Mouse (Mus musculus): Measurements from ENCODE around the gene Ctf1. TPM values are rescaled to one million over a fixed set of nuclear protein-coding genes. Genes with fewer than 3 reads are reported as not detected.

Ctf1 gene
- 21.0 and 35.9 TPM in 2 replicates for polyA plus RNA-seq (2012; rRNA removed)

DNA sequence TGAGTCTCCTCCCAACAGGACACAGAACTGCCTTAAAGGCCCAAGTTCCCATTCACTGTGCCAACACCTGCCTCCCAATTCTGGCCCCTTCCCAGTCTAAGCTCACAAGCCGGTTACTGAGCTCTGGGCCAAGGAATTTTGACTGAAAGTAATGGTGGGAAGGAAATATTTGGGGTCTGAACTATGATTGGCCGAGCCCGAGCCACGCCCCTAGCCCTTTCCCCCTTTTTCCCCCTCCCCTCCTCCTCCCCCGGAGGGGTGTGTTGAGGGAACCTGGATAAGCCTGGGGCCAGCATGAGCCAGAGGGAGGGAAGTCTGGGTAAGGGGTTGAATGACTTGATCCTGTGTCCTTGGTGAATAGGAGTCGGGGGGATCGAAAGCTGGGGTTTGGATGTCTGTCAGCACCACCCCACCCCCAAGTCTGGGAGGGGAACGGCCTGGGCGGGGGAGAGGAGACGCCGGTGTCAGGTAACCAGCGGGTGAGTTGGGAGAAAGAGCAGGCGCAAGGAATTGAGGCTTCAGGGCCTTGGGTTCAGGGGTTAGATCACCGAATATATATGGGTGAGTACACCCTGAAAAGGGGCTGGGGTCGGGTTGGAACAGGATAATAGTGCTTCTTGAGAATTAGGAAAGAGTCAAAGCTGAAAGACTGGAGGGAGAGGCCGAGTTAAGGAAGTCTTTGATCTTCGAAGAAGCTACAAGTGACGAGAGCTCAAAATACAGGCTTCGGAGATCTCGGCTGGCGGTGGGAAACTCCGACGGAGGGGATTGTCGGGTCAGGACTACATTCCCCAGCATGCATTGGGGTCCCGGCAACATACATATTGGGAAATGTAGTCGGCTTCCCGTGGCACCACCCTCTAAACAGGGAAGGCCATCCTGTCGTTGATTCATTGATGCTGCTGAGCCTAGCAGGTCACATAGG lies at the start of gene Ctf1:
Ctf1 (plus strand) TSS at position 276 of the 925 bp plus-strand sequence.
- DNase-seq (ENCODE audit: low read depth), result peak; percentile 61

DNA sequence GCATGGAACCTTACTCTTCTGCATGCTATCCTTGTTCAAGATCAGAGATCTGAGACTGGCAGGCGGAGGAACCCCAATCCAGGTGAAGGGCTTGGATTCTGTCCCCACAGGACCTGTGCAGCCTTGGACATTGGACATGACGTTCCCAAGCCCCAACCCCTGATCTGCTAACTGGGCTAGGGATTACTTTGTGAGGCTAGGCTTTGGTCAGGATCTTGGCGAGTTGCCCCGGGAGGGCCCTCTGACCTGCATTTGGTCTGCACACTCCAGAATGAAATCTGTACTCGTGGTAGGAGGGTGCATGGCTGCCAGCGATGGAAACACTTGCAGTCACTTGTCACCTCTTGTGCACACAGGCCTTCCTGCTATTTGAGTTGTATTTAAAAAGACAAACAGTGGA lies 49.6 kb upstream of the Ctf1 start:
- no peak for DNase-seq (ENCODE audit: low read depth)

DNA sequence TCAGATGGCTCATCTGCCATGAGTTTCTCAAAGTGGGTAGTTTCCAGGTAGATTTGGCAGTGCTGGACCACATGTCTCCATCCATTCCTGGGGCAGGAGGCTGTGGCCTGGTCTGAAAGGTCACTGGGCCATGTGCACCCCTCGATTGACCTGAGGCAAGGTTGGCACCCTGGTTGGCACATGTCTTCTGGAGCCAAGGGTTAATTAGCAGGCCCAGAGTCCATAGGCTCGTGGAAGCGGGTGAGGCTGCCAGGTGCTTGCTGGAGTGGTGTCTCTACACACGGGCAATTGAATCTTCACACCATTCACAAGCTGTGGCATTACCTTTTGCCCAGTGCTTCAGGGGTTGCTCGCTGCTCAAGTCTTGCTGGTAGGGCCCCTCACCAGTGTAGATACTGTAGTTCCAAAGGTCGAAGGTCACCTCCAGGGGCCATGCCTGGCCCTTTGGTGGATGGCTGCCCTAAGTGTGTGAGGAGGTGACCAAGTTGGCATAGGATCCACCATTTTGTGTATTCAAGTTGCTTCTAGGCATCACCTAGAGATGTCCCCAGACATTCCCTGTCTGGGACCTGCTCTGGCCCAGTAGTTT lies 46.4 kb upstream of the Ctf1 start:
- no peak for DNase-seq (ENCODE audit: low read depth)

DNA sequence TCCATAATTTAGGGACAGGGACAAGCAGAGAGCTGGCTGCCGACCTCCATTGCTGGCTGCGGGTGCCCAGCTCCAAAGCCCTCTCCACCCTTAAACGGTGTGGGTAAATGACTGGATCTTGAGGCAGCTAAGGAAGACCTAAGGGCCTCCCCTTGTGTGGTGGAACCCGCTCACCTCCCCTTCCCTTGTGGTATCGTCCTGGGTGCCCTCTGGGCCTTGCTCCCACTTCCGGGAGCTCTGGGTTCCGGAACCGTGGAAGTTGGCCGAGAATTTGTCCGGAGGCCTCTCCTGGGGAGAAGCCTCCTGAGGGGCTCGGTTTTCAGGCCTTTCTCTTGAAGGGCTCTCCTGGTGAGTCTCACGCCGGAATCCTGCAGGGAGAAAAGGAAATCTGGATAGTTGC lies 45.9 kb upstream of the Ctf1 start:
- DNase-seq (ENCODE audit: low read depth), result no peak

DNA sequence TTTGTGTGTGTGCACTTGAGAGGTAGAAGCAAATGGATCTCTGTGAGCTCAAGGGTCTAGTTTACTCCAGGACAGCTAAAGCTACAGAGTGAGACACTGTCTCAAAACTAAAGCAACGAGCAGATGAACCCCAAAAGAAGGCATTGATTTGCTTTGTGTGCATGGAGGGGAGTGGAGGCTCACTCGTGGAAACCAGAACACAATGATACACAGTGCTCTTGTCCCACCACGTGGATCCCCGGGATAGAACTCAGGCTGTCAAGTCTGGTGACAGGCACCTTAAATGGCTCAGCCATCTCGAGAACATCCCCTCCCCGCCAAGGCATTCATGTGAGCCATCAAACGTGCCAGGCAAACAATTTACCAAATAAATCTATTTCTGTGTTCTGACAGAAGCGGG lies 45.4 kb upstream of the Ctf1 start:
- DNase-seq (ENCODE audit: low read depth), result no peak

DNA sequence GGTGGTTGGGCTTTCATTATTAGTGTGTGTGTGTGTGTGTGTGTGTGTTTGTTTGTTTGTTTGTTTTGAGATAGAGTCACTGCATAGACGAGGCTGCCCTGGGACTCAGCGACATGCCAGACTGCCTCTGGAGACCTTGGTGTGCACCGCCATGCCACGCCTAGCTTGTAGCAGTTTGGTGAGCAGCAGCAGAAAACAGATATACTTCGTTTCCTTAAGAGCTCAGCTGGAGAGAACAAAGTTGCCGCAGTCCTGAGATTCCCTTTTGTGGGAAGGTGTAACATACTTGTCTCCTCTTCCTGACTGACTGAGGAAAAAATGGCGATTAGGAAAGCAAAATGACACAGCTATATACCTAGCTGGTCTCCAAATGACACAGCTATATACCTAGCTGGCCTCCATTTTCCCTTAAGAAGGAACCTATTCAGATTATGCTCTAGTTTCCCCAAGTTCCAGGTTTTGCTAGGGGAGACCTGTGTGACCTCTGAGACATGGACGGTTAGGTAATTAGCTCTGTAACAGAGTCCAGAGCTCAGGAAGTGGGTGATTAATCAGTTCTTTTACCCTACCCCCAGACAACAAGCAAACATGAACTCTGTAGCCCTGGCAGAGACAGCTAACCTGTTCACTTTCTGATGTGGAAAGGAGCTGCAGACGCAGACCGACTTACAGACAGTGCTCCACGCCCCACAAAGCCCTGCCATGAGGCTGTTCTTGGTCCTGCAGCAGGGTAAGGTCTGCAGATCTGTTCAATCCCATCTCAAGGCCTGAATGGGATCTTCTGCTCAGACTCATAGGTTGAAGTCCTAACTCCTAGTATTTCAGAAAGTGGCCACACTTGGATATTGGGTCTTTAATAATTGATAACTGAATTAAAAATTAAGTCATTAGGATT lies 40.4 kb upstream of the Ctf1 start:
- DNase-seq (ENCODE audit: low read depth), result no peak

DNA sequence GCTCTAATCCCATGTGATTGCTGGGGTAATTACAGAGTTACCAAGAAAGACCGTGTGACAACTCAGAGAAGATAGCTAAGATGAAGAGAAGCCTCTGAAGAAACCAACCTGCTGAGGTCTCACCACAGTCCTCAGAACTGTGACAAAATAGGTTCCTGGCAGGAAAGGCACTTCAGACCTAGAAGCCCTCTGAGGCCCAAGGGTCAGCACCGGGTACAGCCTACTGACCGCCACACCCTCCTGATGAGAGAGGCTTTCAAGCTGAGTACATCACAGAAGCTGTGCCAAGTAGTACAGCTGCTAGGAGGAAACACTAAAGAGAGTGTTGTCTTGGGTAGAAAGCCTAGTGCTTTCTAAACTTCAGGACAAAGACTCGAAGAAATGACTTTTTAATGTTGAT lies 39.8 kb upstream of the Ctf1 start:
- no peak for DNase-seq (ENCODE audit: low read depth)

DNA sequence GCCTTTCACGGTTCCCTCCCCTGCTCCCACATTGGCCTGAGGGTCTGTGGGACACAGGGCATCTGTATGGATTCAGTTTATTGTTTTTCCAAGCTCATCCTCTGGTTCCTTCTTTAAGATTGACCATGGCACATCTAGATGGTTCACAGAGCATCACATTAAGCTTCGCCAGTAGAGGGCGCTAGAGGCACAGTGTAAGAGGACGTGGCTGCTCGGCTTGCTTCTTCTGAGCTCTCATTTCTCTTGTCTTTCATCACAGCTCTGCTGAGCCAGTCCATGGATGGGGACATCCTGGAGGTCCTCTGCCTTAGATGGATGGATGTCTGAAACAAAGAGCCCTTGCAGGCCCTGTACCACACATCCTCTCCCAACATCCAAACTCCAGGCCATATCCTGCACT lies 37.6 kb upstream of the Ctf1 start:
- no peak for DNase-seq (ENCODE audit: low read depth)

DNA sequence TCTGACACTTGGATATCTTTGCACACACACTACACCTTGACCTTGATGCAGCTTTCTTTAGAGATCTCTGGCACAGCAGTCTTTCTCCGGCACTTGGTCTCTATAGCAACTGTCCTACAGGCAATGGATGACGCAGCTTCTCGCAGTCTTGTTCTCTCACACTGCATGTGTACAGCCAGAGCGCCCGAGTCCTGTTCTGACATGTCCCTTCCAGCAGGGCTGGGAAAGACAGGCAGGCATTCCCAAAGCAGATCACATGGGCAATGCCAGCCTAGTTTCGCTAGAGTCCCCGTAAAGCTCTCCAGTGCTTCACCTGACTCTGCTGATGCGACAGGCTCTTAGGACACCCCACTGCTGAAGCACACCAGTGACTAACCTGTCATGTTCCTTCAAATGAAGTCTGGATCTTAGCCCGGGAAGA lies 37.1 kb upstream of the Ctf1 start:
- DNase-seq (ENCODE audit: low read depth), result peak; percentile 56

DNA sequence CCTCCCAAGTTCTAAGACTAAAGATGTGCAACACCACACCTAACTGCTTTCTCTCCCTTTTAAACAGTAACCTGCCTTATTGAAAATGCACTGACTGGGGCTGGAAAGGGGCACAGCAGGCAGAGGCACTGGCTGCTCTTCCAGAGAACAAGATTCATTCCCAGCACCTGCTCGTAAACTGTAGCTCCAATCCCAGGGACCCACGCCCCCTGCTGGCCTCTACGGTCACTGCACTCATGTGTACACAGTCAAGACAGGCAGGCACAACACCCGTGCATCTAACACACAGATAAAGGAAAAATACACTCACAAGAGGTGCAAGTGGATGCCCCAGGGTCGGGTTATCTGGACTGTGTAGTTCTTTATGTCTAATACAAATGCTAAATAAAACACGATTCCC lies 35.5 kb upstream of the Ctf1 start:
- no peak for DNase-seq (ENCODE audit: low read depth)

DNA sequence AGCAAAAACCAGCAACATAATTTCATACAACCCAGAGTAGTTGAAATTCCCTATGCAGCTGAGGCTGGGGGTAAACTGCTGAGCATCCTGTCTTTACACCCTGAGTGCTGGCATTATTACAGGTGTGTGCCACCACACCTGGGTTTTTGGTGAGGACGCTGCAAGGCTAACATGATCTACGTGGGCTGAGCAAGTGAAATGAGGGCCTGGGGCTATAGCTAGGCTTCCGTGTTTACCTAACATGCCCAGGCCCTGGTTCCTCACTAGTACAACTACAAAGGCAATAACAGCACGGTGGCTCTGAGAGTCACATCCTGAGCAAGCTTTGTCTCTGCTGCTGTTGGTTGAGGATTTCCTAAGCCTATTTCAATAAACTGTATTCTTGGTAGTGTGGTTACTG lies 34.9 kb upstream of the Ctf1 start:
- DNase-seq (ENCODE audit: low read depth), result peak; percentile 57

DNA sequence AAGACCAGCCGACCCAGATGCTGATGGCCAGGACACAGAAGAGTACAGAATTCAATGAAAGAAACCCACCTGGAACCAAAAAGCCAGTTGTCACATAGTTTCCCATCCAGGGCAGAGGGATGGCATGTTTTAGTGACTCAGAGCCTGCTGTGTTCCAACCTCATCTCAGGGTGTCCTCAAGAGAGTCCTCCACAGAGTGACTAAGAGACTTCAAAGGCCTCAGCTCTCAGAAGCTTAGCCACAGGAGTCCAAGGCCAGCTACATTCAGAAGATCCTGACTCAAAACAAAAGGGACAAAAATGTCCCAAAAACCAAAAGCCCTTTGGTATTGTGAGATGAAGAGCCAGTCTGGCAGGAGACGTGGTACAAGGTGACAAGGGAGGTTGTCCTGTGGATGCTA lies 33.7 kb upstream of the Ctf1 start:
- DNase-seq (ENCODE audit: low read depth), result no peak

DNA sequence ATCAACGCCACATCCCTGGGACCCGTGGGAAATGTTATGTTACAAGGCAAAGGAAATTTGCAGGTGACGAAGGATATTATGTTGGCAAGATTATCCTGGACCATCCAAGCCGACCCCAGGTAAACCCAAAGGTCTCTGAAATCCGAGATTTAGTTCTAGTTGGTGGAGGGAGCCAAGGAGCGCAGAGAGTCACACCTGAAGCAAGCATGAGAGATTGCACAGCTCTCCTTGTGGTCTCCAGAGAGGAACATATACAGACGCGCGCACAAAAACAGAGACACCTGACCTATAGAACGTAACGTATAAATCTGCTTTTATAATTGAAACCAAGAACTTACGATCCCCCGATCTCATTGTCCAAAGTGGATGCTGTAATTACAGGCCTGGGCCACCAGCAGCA lies 32.0 kb upstream of the Ctf1 start:
- no peak for DNase-seq (ENCODE audit: low read depth)

DNA sequence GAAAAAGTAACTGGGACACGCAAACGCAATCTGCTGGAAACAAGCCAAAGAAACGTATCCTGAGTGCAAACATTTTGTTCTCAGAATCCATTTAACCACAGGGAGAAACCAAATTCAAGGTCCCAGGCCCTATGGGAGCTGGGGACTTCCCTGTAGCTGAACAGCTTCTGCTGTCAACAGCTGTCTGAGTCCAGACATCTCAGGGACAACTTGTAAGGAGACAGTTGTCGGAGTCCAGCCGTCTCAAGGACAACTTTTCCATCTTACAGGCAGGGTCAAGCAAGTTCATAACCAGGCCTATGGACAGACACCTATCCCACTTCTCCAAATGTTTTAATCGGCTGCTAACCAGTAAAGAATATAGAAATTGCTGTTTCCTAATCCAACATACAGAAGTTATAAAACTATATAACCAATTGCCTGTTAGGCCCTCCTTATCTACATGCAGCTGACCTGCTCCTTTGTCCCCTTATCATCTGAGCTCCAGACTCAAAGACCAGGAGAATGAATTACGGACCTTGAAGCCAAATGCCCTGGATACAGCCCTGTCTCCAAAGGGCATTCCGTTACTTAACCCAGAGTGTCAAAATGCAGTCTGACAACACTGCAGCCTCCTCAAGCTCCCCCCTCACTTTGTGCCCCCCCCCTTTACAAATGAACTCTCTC lies 30.5 kb upstream of the Ctf1 start:
- no peak for DNase-seq (ENCODE audit: low read depth)

DNA sequence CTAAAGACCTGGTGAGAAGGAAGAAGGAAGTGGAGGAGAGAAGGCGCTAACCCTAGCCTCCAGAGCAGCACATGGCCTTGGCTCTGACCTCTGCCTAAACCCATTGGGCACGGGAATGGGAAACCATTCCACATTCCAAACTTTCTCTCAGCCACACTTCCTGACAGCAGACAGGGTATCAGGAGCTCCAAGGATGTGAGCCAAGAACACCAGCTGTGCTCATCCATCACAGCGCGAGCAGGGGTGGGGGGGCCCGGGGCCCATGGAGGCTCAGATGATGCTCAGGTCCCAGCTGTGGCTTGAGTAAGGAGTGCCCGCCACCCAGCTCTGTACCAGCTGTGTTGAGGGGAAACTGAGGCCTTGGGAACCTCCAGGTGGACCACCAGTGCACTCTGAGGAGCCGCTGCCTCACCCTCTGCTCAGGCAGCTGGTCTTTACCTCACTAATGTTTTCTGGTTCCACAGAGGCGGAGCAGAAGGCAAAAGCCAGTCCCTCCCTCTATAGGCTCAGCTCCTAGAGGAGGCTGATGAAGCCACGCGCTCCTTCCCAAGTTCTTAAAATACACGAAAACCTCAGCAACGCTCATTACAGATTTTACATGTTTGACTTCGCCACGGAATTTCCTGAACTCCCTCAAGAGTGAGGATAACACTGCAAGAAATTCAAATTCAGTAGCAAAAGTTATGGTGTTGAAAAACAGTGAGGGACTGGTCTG lies 27.1 kb upstream of the Ctf1 start:
- no peak for DNase-seq (ENCODE audit: low read depth)

DNA sequence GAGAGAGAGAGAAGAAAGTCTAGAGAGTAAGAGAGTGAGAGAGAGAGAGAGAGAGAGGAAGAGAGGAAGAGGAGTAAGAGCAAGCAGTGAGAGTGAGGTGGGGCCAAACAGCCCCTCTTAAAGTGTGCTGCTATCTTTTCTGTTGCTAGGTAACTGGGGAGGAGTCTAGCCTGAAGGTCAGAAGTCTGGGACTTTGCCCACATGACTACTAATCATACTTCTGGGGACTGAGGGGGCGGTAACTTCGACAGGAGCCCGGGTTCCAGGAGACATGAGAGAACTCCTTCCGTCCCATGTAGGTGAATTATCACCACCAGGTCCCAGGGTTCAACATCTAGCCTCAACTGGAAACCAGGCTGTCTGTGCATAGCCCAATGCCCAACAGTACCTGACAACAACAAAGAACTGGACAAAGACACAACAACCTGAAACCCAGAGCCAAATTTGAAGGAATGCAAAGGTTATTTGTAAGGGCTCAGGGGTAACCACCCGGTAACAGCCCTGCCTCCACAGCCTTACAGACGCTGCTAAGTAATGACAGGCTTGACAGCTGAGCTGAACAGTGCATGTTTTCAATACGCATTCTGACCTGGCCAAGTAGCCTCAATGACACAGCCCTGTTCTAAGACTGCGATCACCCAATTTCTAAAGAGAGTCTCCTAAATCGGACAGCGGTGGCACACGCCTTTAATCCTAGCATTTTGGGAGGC lies 25.6 kb upstream of the Ctf1 start:
- no peak for DNase-seq (ENCODE audit: low read depth)

DNA sequence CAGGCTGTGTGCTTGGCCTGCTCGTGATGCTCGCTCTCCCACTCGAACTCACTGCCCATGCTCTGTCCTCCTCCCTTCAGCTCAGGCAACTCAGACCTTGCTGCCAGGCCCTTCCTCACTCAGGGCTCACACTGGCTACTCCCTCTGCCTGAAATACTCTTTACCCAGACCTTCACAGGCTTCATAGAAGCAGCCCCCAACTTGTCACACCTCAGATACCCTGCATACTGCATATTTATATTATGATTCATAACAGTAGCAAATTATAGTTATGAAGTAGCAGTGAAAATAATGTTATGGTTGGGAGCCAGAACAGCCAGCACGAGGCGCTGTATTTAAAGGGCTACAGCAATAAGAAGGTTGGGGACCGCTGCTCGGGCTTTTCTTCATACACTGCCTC lies 23.6 kb upstream of the Ctf1 start:
- no peak for DNase-seq (ENCODE audit: low read depth)

DNA sequence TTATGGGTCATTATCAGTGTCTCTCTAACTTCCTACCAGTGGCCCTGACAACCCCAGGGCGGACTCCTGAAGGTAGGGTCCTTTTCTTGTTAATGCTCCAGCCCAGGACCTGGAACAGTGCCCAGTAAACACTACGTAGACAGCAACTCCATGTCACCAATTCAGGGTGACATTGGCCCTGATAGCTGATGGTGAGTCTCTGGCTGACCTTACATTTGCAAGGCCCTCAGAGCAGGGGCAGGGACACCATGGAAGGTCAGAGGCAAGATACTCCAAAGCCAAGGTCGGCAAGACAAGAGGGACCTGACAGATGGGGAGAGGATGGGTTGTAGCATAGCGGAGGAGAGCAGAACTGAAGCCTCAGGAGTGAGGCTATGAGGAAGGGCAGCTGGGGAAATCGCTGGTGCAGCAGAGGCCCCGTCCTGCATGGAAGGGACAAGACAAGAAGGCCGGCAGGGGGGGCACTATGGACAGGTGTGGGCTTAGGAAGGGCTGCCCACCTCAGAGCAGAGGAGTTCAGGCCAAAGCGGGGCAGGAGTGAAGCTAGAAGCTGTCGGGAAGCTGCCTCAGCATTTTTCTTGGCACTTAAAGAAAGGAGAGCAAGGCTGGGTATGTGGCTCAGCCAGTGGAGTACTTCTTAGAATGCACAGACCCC lies 22.8 kb upstream of the Ctf1 start:
- no peak for DNase-seq (ENCODE audit: low read depth)

DNA sequence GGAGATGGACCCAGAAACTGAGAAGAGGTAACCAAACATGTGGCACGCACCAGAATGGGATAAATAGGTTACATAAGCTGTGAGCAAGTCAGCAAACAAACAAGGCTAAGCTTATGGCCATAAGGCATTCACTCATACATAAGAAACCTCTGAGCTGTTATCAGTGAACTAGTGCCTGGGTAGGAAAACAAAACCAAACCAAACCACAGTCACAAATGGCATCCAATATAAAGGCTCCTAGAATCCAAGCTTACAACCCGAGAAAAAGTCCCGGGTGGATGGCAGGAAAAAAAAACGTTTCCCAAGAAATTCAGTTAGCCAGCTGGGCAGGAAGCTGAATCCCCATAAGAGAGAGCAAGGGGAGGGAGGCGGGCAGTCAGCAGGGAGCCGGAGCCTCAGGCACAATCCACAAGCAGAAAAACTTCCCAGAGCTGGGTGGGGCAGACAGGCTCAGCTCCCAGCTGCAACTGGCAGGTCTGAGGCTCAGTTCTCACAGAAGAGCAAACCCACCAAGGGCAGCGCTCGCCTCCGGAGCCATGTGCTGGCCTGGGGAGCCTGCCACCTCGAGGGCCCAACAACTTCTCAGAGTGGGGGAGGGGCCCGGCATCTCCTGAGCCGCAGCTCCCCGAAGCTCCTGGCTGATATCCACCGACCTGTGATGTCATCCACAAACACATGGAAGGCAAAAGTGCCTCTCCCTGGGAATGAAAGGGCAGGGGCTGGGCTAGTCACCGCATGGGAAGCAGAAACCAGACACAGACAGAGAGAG lies 21.1 kb upstream of the Ctf1 start:
- DNase-seq (ENCODE audit: low read depth), result no peak
